Mouse (Mus musculus) ES-Bruce4 (cell line): ENCODE measurements at regions not wholly inside any gene's neighbourhood (a gene's known extent, or its start where the extent isn't known, plus 50 kb on each side); places are given as distances from the start of the nearest gene placed in this dataset.

Experiments
- H3K27ac ChIP-seq: 2 replicates; pipeline ENCODE4 v1.5.1; 2012; ENCODE audit warnings: low read length, inconsistent platforms; ENCODE audit not compliant: insufficient read depth
- H3K27me3 ChIP-seq: 2 replicates; pipeline ENCODE4 v1.6.1; 2012; ENCODE audit warnings: mild to moderate bottlenecking, low read length, inconsistent platforms; ENCODE audit not compliant: control insufficient read depth, poor library complexity, insufficient read depth, severe bottlenecking
- H3K36me3 ChIP-seq: 2 replicates; pipeline ENCODE4 v1.6.1; 2012; ENCODE audit warnings: inconsistent platforms, mild to moderate bottlenecking, low read length, moderate library complexity; ENCODE audit not compliant: control insufficient read depth, poor library complexity, insufficient read depth, severe bottlenecking
- H3K4me1 ChIP-seq: one replicate; pipeline ENCODE4 v1.8.1; 2011; ENCODE audit warnings: low read length; ENCODE audit not compliant: control insufficient read depth, insufficient read depth
- H3K4me3 ChIP-seq: 2 replicates; pipeline ENCODE4 v1.5.1; 2011; ENCODE audit warnings: low read depth, mild to moderate bottlenecking, low read length
- H3K9ac ChIP-seq: 2 replicates; pipeline ENCODE4 v1.6.1; 2012; ENCODE audit warnings: low read depth, mild to moderate bottlenecking, inconsistent platforms; ENCODE audit not compliant: poor library complexity, severe bottlenecking
- H3K9me3 ChIP-seq: replicated peaks from 2 replicates; pipeline ENCODE4 v1.6.1; 2012; ENCODE audit warnings: mild to moderate bottlenecking, low read length, inconsistent platforms; ENCODE audit not compliant: control insufficient read depth, poor library complexity, insufficient read depth, severe bottlenecking
- CTCF ChIP-seq: IDR thresholded peaks from one replicate; pipeline ENCODE4 v1.8.1; 2011; ENCODE audit warnings: low read depth, low read length
- EP300 ChIP-seq: IDR thresholded peaks from 2 replicates; pipeline ENCODE4 v1.6.1; 2011; ENCODE audit warnings: low read depth, low read length; ENCODE audit not compliant: insufficient read depth
- POLR2A ChIP-seq: IDR thresholded peaks from one replicate; pipeline ENCODE4 v1.8.1; 2011; ENCODE audit warnings: low read length; ENCODE audit not compliant: insufficient read depth

GRCm38 (mm10) chr9:88268811-88269210 is 58.2 kb upstream of the Nt5e start:
- Histone ChIP-seq H3K4me1 (no peaks in the 10 kb centered on the region), H3K27me3 (no peaks in the 10 kb centered on the region), H3K27ac (no peak overlapping the region), H3K9ac (no peak overlapping the region), H3K9me3 (no peaks in the 10 kb centered on the region), H3K4me3 (no peak overlapping the region), H3K36me3 (no peaks in the 10 kb centered on the region)
- TF ChIP-seq POLR2A (no peak), CTCF (no peak), EP300 (no peak)

GRCm38 (mm10) chr9:88269216-88269615 is 57.8 kb upstream of the Nt5e start:
- TF ChIP-seq CTCF: no peak
- Histone ChIP-seq H3K27me3 (no peaks in the 10 kb centered on the region), H3K9ac (no peak overlapping the region), H3K36me3 (no peaks in the 10 kb centered on the region), H3K4me1 (no peaks in the 10 kb centered on the region), H3K9me3 (no peaks in the 10 kb centered on the region), H3K27ac (no peak overlapping the region), H3K4me3 (no peak overlapping the region)

- no peaks in the 10 kb centered on the region for H3K36me3 ChIP-seq
- no peaks in the 10 kb centered on the region for H3K4me1 ChIP-seq
- no peaks in the 10 kb centered on the region for H3K27me3 ChIP-seq
- H3K4me3 ChIP-seq: no peak overlapping the region
- no peak overlapping the region for H3K27ac ChIP-seq
- TF ChIP-seq EP300: no peak
- TF ChIP-seq POLR2A: no peak
- TF ChIP-seq CTCF: no peak
- H3K9ac ChIP-seq: no peak overlapping the region
- no peaks in the 10 kb centered on the region for H3K9me3 ChIP-seq
These were observed 56.2 kb upstream of the Nt5e start for GRCm38 (mm10) chr9:88270836-88271235.

GRCm38 (mm10) chr9:88273304-88273703 is 53.7 kb upstream of the Nt5e start:
- Histone ChIP-seq H3K9ac (no peak overlapping the region), H3K36me3 (no peaks in the 10 kb centered on the region), H3K27me3 (no peaks in the 10 kb centered on the region), H3K4me3 (no peak overlapping the region), H3K4me1 (no peaks in the 10 kb centered on the region), H3K27ac (no peak overlapping the region), H3K9me3 (no peaks in the 10 kb centered on the region)
- no peak for TF ChIP-seq EP300
- TF ChIP-seq CTCF: no peak
- TF ChIP-seq POLR2A: no peak

GRCm38 (mm10) chr9:88274040-88274439 is 53.0 kb upstream of the Nt5e start:
- H3K4me3 ChIP-seq: no peak overlapping the region
- H3K27me3 ChIP-seq: no peaks in the 10 kb centered on the region
- no peak overlapping the region for H3K27ac ChIP-seq
- H3K9me3 ChIP-seq: no peaks in the 10 kb centered on the region
- H3K9ac ChIP-seq: no peak overlapping the region
- no peaks in the 10 kb centered on the region for H3K36me3 ChIP-seq
- TF ChIP-seq CTCF (no peak), EP300 (no peak), POLR2A (no peak)
- H3K4me1 ChIP-seq: no peaks in the 10 kb centered on the region

- no peaks in the 10 kb centered on the region for H3K4me1 ChIP-seq
- no peaks in the 10 kb centered on the region for H3K36me3 ChIP-seq
- TF ChIP-seq POLR2A (no peak), CTCF (no peak), EP300 (no peak)
- no peak overlapping the region for H3K27ac ChIP-seq
- H3K9me3 ChIP-seq: no peaks in the 10 kb centered on the region
- no peaks in the 10 kb centered on the region for H3K27me3 ChIP-seq
- H3K9ac ChIP-seq: no peak overlapping the region
- H3K4me3 ChIP-seq: no peak overlapping the region
These were observed 52.2 kb upstream of the Nt5e start for GRCm38 (mm10) chr9:88274681-88275336.
